Mouse (Mus musculus): ENCODE results near the gene Glmp.
A peak's percentile ranks its signal among the peaks of the same experiment; 100 is the strongest.
"Not testable (repeated sequence)": the region's sequence is repeated elsewhere in the genome, so short reads cannot be mapped to it uniquely, and the experiment has no call there.

Glmp gene

GRCm38 (mm10) chr3:88336058-88337013, 11.5 kb downstream of the Glmp start, which contains the start of the genes Tmem79 and Smg5:
Tmem79 (minus strand) TSS chr3:88336148.
Smg5 (plus strand) TSS chr3:88336260.
- DNase-seq (ENCODE audit: low spot score) = peak; percentile 91

GRCm38 (mm10) chr3:88337367-88338020, 12.7 kb downstream of the Glmp start:
- no peak for DNase-seq (ENCODE audit: low spot score)

- no peak for DNase-seq (ENCODE audit: low spot score)
Observed at GRCm38 (mm10) chr3:88338316-88338715, 13.5 kb downstream of the Glmp start.

- no peak for DNase-seq (ENCODE audit: low spot score)
Observed at GRCm38 (mm10) chr3:88339006-88339405, 14.2 kb downstream of the Glmp start.

- DNase-seq (ENCODE audit: low spot score) = no peak
Observed at GRCm38 (mm10) chr3:88350732-88351131, 25.9 kb downstream of the Glmp start.

- DNase-seq (ENCODE audit: low spot score) = no peak
Observed at GRCm38 (mm10) chr3:88352907-88353306, 28.1 kb downstream of the Glmp start.

- DNase-seq (ENCODE audit: low spot score) = no peak
Observed at GRCm38 (mm10) chr3:88354396-88355165, 29.8 kb downstream of the Glmp start.

- no peak for DNase-seq (ENCODE audit: low spot score)
Observed at GRCm38 (mm10) chr3:88359584-88359983, 34.8 kb downstream of the Glmp start.

- DNase-seq (ENCODE audit: low spot score) = no peak
Observed at GRCm38 (mm10) chr3:88359989-88360388, 35.2 kb downstream of the Glmp start.

GRCm38 (mm10) chr3:88361096-88361495, 36.3 kb downstream of the Glmp start:
- DNase-seq (ENCODE audit: low spot score) = no peak

- DNase-seq (ENCODE audit: low spot score) = no peak
Observed at GRCm38 (mm10) chr3:88361612-88362313, 36.9 kb downstream of the Glmp start.

GRCm38 (mm10) chr3:88363700-88364099, 38.9 kb downstream of the Glmp start:
- DNase-seq (ENCODE audit: low spot score) = no peak

GRCm38 (mm10) chr3:88364337-88364736, 39.5 kb downstream of the Glmp start, which contains the start of gene Paqr6:
Paqr6 (plus strand) TSS chr3:88364584.
- peak; percentile 47 for DNase-seq (ENCODE audit: low spot score)

GRCm38 (mm10) chr3:88365705-88366361, 41.0 kb downstream of the Glmp start:
- DNase-seq (ENCODE audit: low spot score) = no peak

GRCm38 (mm10) chr3:88366830-88367428, 42.1 kb downstream of the Glmp start:
- DNase-seq (ENCODE audit: low spot score) = not testable (repeated sequence)

- not testable (repeated sequence) for DNase-seq (ENCODE audit: low spot score)
Observed at GRCm38 (mm10) chr3:88367517-88367916, 42.7 kb downstream of the Glmp start.

- DNase-seq (ENCODE audit: low spot score) = not testable (repeated sequence)
Observed at GRCm38 (mm10) chr3:88368511-88368910, 43.7 kb downstream of the Glmp start.

- DNase-seq (ENCODE audit: low spot score) = not testable (repeated sequence)
Observed at GRCm38 (mm10) chr3:88372643-88373042, 47.8 kb downstream of the Glmp start, which contains the start of gene Bglap3. Bglap3 (minus strand) TSS chr3:88372743.

GRCm38 (mm10) chr3:88375750-88376626, 51.2 kb downstream of the Glmp start:
- DNase-seq (ENCODE audit: low spot score) = not testable (repeated sequence)

Measured in urinary bladder, postnatal 10 days (tissue).